Mouse (Mus musculus): Measurements from ENCODE around the gene Zfp105. TPM values are rescaled to one million over a fixed set of nuclear protein-coding genes. Genes with fewer than 3 reads are reported as not detected.
A peak's percentile ranks its signal among the peaks of the same experiment; 100 is the strongest.

The Zfp105 gene
- polyA plus RNA-seq (2014; fragmentation: Nextera tagmentation; extraction: Ambion mirVana) = 20.8 and 23.6 TPM in 2 replicates

GRCm38 (mm10) chr9:122922936-122923381, at the start of gene Zfp105:
Gene Zfp105, plus strand, starts transcription at chr9:122923072.
- Histone ChIP-seq H3K9ac (ENCODE audit: low read length) (peak within 1 kb of the TSS; percentile 98), H3K27me3 (replicated peaks; ENCODE audit: control insufficient read depth, insufficient read depth, low read length) (no peaks in the 10 kb centered on the region), H3K4me1 (ENCODE audit: control insufficient read depth, insufficient read depth, low read length) (peaks cover 4% of the 10 kb centered on the region; the same call in 1 of the 2 replicates), H3K27ac (ENCODE audit: low read depth, low read length) (peak within 1 kb of the TSS; percentile 63; the same call in 1 of the 2 replicates), H3K36me3 (ENCODE audit: control insufficient read depth, insufficient read depth, low read length) (peaks cover 32% of the 10 kb centered on the region), H3K4me2 (ENCODE audit: low read length) (peak within 1 kb of the TSS; percentile 58), H3K4me3 (ENCODE audit: low read depth, low read length) (peak within 1 kb of the TSS; percentile 76), H3K9me3 (replicated peaks; ENCODE audit: control insufficient read depth, low read length) (no peaks in the 10 kb centered on the region)
- DNase-seq (ENCODE audit: low spot score) = peak; percentile 91
- peak; percentile 99 for ATAC-seq
- under 1% methylated on average over 43 of the region's 43 CpGs for WGBS

GRCm38 (mm10) chr9:122874653-122875052, 48.2 kb upstream of the Zfp105 start:
- H3K4me1 ChIP-seq (ENCODE audit: control insufficient read depth, insufficient read depth, low read length) = no peaks in the 10 kb centered on the region
- H3K9me3 ChIP-seq (replicated peaks; ENCODE audit: control insufficient read depth, low read length) = no peaks in the 10 kb centered on the region
- ATAC-seq (no peak), DNase-seq (ENCODE audit: low spot score) (no peak)
- H3K4me2 ChIP-seq (ENCODE audit: low read length) = no peak overlapping the region
- H3K4me3 ChIP-seq (ENCODE audit: low read depth, low read length) = no peak overlapping the region
- WGBS = 76% methylated on average over 1 of the region's 1 CpGs
- no peak overlapping the region for H3K9ac ChIP-seq (ENCODE audit: low read length)
- no peak overlapping the region for H3K27ac ChIP-seq (ENCODE audit: low read depth, low read length)
- H3K27me3 ChIP-seq (replicated peaks; ENCODE audit: control insufficient read depth, insufficient read depth, low read length) = no peaks in the 10 kb centered on the region
- H3K36me3 ChIP-seq (ENCODE audit: control insufficient read depth, insufficient read depth, low read length) = no peaks in the 10 kb centered on the region

- ATAC-seq (no peak), DNase-seq (ENCODE audit: low spot score) (no peak)
- Histone ChIP-seq H3K4me3 (ENCODE audit: low read depth, low read length) (no peak overlapping the region), H3K4me1 (ENCODE audit: control insufficient read depth, insufficient read depth, low read length) (no peaks in the 10 kb centered on the region), H3K9me3 (replicated peaks; ENCODE audit: control insufficient read depth, low read length) (no peaks in the 10 kb centered on the region), H3K4me2 (ENCODE audit: low read length) (no peak overlapping the region), H3K27ac (ENCODE audit: low read depth, low read length) (no peak overlapping the region), H3K9ac (ENCODE audit: low read length) (no peak overlapping the region), H3K27me3 (replicated peaks; ENCODE audit: control insufficient read depth, insufficient read depth, low read length) (no peaks in the 10 kb centered on the region), H3K36me3 (ENCODE audit: control insufficient read depth, insufficient read depth, low read length) (no peaks in the 10 kb centered on the region)
- WGBS = 94% methylated on average over 2 of the region's 2 CpGs
Observed at GRCm38 (mm10) chr9:122875145-122875544, 47.7 kb upstream of the Zfp105 start.

GRCm38 (mm10) chr9:122885385-122885784, 37.5 kb upstream of the Zfp105 start, which contains the start of gene Zkscan7:
Gene Zkscan7, plus strand, starts transcription at chr9:122885685.
- Histone ChIP-seq H3K27ac (ENCODE audit: low read depth, low read length) (no peak within 1 kb of the TSS), H3K27me3 (replicated peaks; ENCODE audit: control insufficient read depth, insufficient read depth, low read length) (no peaks in the 10 kb centered on the region), H3K4me2 (ENCODE audit: low read length) (peak within 1 kb of the TSS; percentile 89), H3K9me3 (replicated peaks; ENCODE audit: control insufficient read depth, low read length) (no peaks in the 10 kb centered on the region), H3K36me3 (ENCODE audit: control insufficient read depth, insufficient read depth, low read length) (no peaks in the 10 kb centered on the region), H3K9ac (ENCODE audit: low read length) (peak within 1 kb of the TSS; percentile 84; the same call in 1 of the 2 replicates), H3K4me3 (ENCODE audit: low read depth, low read length) (peak within 1 kb of the TSS; percentile 70), H3K4me1 (ENCODE audit: control insufficient read depth, insufficient read depth, low read length) (no peaks in the 10 kb centered on the region)
- 87% methylated on average over 3 of the region's 3 CpGs for WGBS
- ATAC-seq (no peak), DNase-seq (ENCODE audit: low spot score) (no peak)

- H3K27me3 ChIP-seq (replicated peaks; ENCODE audit: control insufficient read depth, insufficient read depth, low read length) = no peaks in the 10 kb centered on the region
- 7% methylated on average over 54 of the region's 54 CpGs for WGBS
- H3K36me3 ChIP-seq (ENCODE audit: control insufficient read depth, insufficient read depth, low read length) = peaks cover 5% of the 10 kb centered on the region; the same call in 1 of the 2 replicates
- no peak overlapping the region for H3K27ac ChIP-seq (ENCODE audit: low read depth, low read length)
- peak; percentile 96 for ATAC-seq
- peak overlapping the region; percentile 70 for H3K4me3 ChIP-seq (ENCODE audit: low read depth, low read length)
- peak overlapping the region; percentile 89 for H3K4me2 ChIP-seq (ENCODE audit: low read length)
- no peaks in the 10 kb centered on the region for H3K9me3 ChIP-seq (replicated peaks; ENCODE audit: control insufficient read depth, low read length)
- peak; percentile 89 for DNase-seq (ENCODE audit: low spot score)
- no peaks in the 10 kb centered on the region for H3K4me1 ChIP-seq (ENCODE audit: control insufficient read depth, insufficient read depth, low read length)
- H3K9ac ChIP-seq (ENCODE audit: low read length) = peak overlapping the region; percentile 84
Observed at GRCm38 (mm10) chr9:122886372-122887179, 36.3 kb upstream of the Zfp105 start.

- DNase-seq (ENCODE audit: low spot score) = no peak
- H3K9ac ChIP-seq (ENCODE audit: low read length) = no peak overlapping the region
- H3K27ac ChIP-seq (ENCODE audit: low read depth, low read length) = no peak overlapping the region
- no peak overlapping the region for H3K4me2 ChIP-seq (ENCODE audit: low read length)
- peaks cover under 1% of the 10 kb centered on the region; the same call in 1 of the 2 replicates for H3K36me3 ChIP-seq (ENCODE audit: control insufficient read depth, insufficient read depth, low read length)
- WGBS = 93% methylated on average over 2 of the region's 2 CpGs
- H3K4me3 ChIP-seq (ENCODE audit: low read depth, low read length) = no peak overlapping the region
- ATAC-seq = no peak
- no peaks in the 10 kb centered on the region for H3K4me1 ChIP-seq (ENCODE audit: control insufficient read depth, insufficient read depth, low read length)
- H3K27me3 ChIP-seq (replicated peaks; ENCODE audit: control insufficient read depth, insufficient read depth, low read length) = no peaks in the 10 kb centered on the region
- H3K9me3 ChIP-seq (replicated peaks; ENCODE audit: control insufficient read depth, low read length) = no peaks in the 10 kb centered on the region; the same call in 1 of the 2 replicates
Observed at GRCm38 (mm10) chr9:122901047-122901446, 21.8 kb upstream of the Zfp105 start.

GRCm38 (mm10) chr9:122902717-122903535, 19.9 kb upstream of the Zfp105 start:
- H3K4me1 ChIP-seq (ENCODE audit: control insufficient read depth, insufficient read depth, low read length) = no peaks in the 10 kb centered on the region
- no peaks in the 10 kb centered on the region for H3K36me3 ChIP-seq (ENCODE audit: control insufficient read depth, insufficient read depth, low read length)
- 0 out of 2 replicates have a peak overlapping the region, but pooled peaks have one; percentile 23 for H3K27ac ChIP-seq (ENCODE audit: low read depth, low read length)
- H3K27me3 ChIP-seq (replicated peaks; ENCODE audit: control insufficient read depth, insufficient read depth, low read length) = no peaks in the 10 kb centered on the region
- ATAC-seq (peak; percentile 99), DNase-seq (ENCODE audit: low spot score) (peak; percentile 89)
- H3K4me2 ChIP-seq (ENCODE audit: low read length) = peak overlapping the region; percentile 58
- H3K9me3 ChIP-seq (replicated peaks; ENCODE audit: control insufficient read depth, low read length) = no peaks in the 10 kb centered on the region
- H3K4me3 ChIP-seq (ENCODE audit: low read depth, low read length) = peak overlapping the region; percentile 44
- WGBS = 13% methylated on average over 32 of the region's 32 CpGs
- H3K9ac ChIP-seq (ENCODE audit: low read length) = peak overlapping the region; percentile 78

GRCm38 (mm10) chr9:122922436-122922835, 436 bp upstream of the Zfp105 start:
- Histone ChIP-seq H3K4me3 (ENCODE audit: low read depth, low read length) (peak overlapping the region; percentile 76), H3K27ac (ENCODE audit: low read depth, low read length) (no peak overlapping the region), H3K27me3 (replicated peaks; ENCODE audit: control insufficient read depth, insufficient read depth, low read length) (no peaks in the 10 kb centered on the region), H3K9ac (ENCODE audit: low read length) (peak overlapping the region; percentile 98), H3K4me1 (ENCODE audit: control insufficient read depth, insufficient read depth, low read length) (peaks cover 4% of the 10 kb centered on the region; the same call in 1 of the 2 replicates), H3K4me2 (ENCODE audit: low read length) (peak overlapping the region; percentile 58), H3K36me3 (ENCODE audit: control insufficient read depth, insufficient read depth, low read length) (peaks cover 27% of the 10 kb centered on the region), H3K9me3 (replicated peaks; ENCODE audit: control insufficient read depth, low read length) (no peaks in the 10 kb centered on the region)
- DNase-seq (ENCODE audit: low spot score) (no peak), ATAC-seq (no peak)
- WGBS = 24% methylated on average over 3 of the region's 3 CpGs
